Mouse (Mus musculus): ENCODE measurements at regions not wholly inside any gene's neighbourhood (a gene's known extent, or its start where the extent isn't known, plus 50 kb on each side); places are given as distances from the start of the nearest gene placed in this dataset.

DNA sequence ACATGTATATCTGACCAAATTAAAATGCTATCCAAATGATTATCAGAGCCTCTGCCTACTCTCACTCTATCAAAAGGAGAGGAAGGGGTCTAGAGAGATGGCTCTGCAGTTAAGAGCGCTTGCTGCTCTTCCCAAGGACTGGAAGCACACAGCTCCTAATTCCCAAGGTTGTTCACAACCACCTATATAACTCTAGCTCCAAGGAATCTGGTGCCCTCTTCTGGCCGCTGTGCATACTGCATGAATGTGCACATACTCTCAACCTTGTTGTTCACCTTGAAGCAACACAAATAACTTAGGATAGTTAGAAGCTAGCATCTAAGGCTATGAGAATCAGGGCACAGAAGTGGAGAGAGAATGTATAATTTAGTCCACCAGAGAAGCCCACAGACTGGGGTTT lies 86.6 kb upstream of the Paip1 start:
- Histone ChIP-seq H3K4me2 (no peak overlapping the region), H3K9me3 (ENCODE audit: low read depth, low read length) (no peaks in the 10 kb centered on the region), H3K27me3 (ENCODE audit: insufficient read depth, low read length) (no peaks in the 10 kb centered on the region), H3K4me3 (ENCODE audit: low read depth, low read length) (no peak overlapping the region), H3K27ac (ENCODE audit: low read depth) (no peak overlapping the region), H3K4me1 (ENCODE audit: insufficient read depth) (no peaks in the 10 kb centered on the region), H3K9ac (no peak overlapping the region), H3K36me3 (ENCODE audit: insufficient read depth) (peaks cover 3% of the 10 kb centered on the region; the same call in 1 of the 2 replicates)
- DNase-seq (peak; percentile 81), ATAC-seq (ENCODE audit: insufficient read depth) (no peak)
- 35% methylated on average over 2 of the region's 2 CpGs for WGBS
- TF ChIP-seq CTCF (IDR thresholded peaks at IDR 0.05; ENCODE audit: low read depth), result peak; percentile 81

DNA sequence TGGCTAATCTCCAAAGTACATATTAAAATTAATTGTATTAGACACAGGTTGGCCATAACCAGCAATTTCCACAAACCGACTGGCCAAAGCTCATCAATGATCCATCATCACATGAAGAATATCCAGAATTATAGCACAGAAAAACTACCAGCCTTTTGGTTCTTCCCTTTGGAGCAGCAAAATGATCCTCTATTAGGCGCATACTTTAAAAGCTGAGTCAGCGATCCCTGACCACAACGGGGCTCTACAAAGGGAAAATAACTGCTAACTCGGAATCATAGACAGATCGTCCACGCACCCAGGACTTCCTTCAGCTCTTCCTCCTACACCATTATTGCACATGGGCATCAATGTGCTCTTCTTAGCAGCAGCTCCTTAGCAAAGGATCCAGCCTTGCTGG lies 85.6 kb upstream of the Paip1 start:
- Histone ChIP-seq H3K4me2 (no peak overlapping the region), H3K27me3 (ENCODE audit: insufficient read depth, low read length) (no peaks in the 10 kb centered on the region), H3K36me3 (ENCODE audit: insufficient read depth) (no peaks in the 10 kb centered on the region), H3K4me3 (ENCODE audit: low read depth, low read length) (no peak overlapping the region), H3K9me3 (ENCODE audit: low read depth, low read length) (no peaks in the 10 kb centered on the region), H3K27ac (ENCODE audit: low read depth) (no peak overlapping the region), H3K9ac (no peak overlapping the region), H3K4me1 (ENCODE audit: insufficient read depth) (no peaks in the 10 kb centered on the region)
- no peak for ATAC-seq (ENCODE audit: insufficient read depth)
- no peak for DNase-seq
- TF ChIP-seq CTCF (IDR thresholded peaks at IDR 0.05; ENCODE audit: low read depth), result no peak
- WGBS, result 92% methylated on average over 7 of the region's 7 CpGs

DNA sequence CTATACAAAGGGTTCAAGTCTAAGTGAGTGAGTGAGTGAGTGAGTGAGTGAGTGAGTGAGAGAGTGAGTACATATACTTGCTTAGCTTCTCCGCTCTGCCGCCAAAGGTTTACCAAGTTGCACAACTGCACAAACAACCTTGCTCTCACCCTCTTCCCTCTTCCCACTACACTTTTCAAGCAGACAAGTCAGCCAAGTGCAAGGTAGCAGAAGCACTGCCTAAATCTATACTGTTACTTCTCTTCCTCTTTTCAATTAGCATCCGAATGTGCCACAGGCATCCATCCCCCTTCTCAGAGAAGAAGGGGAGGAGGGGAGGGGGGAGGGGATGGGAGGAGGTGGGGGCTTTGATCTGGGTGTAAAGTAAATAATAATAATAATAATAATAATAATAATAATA lies 80.4 kb upstream of the Paip1 start:
- WGBS, result 91% methylated on average over 3 of the region's 3 CpGs
- Histone ChIP-seq H3K4me3 (ENCODE audit: low read depth, low read length) (no peak overlapping the region), H3K27ac (ENCODE audit: low read depth) (no peak overlapping the region), H3K36me3 (ENCODE audit: insufficient read depth) (peaks cover 7% of the 10 kb centered on the region), H3K4me2 (no peak overlapping the region), H3K27me3 (ENCODE audit: insufficient read depth, low read length) (no peaks in the 10 kb centered on the region), H3K9ac (no peak overlapping the region), H3K9me3 (ENCODE audit: low read depth, low read length) (no peaks in the 10 kb centered on the region), H3K4me1 (ENCODE audit: insufficient read depth) (no peaks in the 10 kb centered on the region)
- DNase-seq, result no peak
- ATAC-seq (ENCODE audit: insufficient read depth), result no peak
- TF ChIP-seq CTCF (IDR thresholded peaks at IDR 0.05; ENCODE audit: low read depth), result no peak

DNA sequence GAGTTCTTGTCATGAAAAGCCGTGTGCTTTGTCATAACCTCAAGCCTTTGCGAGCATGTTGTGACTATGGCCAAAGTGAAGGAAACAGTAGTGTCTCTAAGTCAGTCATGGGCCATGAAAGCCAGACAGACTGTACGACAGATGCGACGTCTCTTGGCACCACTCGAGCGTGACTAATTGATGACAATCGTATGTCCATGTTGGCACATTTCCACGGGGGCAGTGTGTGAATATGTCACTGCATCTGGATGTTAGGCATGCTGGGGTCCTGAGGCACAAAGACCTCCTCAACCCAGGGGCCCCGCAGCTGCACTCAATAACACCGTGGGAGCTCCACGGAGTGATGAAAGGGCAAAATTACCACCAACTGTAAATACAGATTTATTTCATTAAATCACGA lies 77.1 kb upstream of the Paip1 start:
- Histone ChIP-seq H3K9ac (no peak overlapping the region), H3K36me3 (ENCODE audit: insufficient read depth) (peaks cover 33% of the 10 kb centered on the region), H3K27ac (ENCODE audit: low read depth) (0 out of 2 replicates have a peak overlapping the region, but pooled peaks have one; percentile 3), H3K4me2 (no peak overlapping the region), H3K4me1 (ENCODE audit: insufficient read depth) (no peaks in the 10 kb centered on the region), H3K27me3 (ENCODE audit: insufficient read depth, low read length) (no peaks in the 10 kb centered on the region), H3K9me3 (ENCODE audit: low read depth, low read length) (no peaks in the 10 kb centered on the region), H3K4me3 (ENCODE audit: low read depth, low read length) (no peak overlapping the region)
- TF ChIP-seq CTCF (IDR thresholded peaks at IDR 0.05; ENCODE audit: low read depth), result no peak
- DNase-seq (peak; percentile 87), ATAC-seq (ENCODE audit: insufficient read depth) (peak; percentile 88)
- WGBS, result 36% methylated on average over 13 of the region's 13 CpGs

DNA sequence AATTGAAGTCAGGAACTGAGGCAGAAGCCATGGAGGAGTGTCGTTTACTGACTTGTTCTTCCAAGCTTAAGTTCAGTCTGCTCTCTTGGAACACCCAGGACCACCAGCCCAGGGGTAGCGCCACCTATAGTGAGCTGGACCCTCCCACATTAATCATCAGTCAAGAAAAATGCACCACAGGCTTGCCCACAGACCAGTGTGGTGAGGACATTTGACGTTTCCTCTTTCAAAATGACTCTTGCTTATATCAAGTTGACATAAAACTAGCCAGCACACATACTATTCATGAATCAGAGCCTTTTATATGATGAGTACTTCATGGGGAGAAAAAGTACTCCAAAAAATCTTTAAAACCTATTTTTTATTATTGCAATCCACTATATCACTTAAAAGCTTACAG lies 69.7 kb upstream of the Paip1 start:
- no peaks in the 10 kb centered on the region for H3K27me3 ChIP-seq (ENCODE audit: insufficient read depth, low read length)
- H3K9me3 ChIP-seq (ENCODE audit: low read depth, low read length), result no peaks in the 10 kb centered on the region
- ATAC-seq (ENCODE audit: insufficient read depth) (no peak), DNase-seq (no peak)
- 72% methylated on average over 3 of the region's 3 CpGs for WGBS
- no peak overlapping the region for H3K9ac ChIP-seq
- H3K36me3 ChIP-seq (ENCODE audit: insufficient read depth), result peaks cover 59% of the 10 kb centered on the region
- no peak for TF ChIP-seq CTCF (IDR thresholded peaks at IDR 0.05; ENCODE audit: low read depth)
- no peak overlapping the region for H3K4me2 ChIP-seq
- no peak overlapping the region for H3K27ac ChIP-seq (ENCODE audit: low read depth)
- H3K4me1 ChIP-seq (ENCODE audit: insufficient read depth), result no peaks in the 10 kb centered on the region
- no peak overlapping the region for H3K4me3 ChIP-seq (ENCODE audit: low read depth, low read length)

DNA sequence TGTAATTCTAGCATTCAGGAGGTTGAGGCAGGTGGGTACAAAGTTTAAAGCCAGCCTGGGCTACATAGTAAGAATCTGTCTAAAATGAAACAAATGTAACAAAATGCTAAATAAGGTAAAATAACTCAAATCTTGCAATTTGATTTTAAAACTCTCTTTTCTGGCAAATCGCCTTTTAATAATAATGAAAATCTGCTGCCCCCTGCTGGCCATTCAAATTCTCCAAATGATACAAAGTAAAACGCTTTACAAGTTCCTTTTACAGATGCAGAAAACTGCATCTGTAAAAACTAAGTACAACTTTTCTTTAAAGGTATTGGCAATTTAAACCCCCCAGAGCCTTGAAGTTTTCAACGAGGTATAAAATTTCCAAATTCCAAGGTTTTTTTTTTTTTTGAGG lies 65.0 kb upstream of the Paip1 start:
- WGBS, result 50% methylated on average over 3 of the region's 3 CpGs
- Histone ChIP-seq H3K9me3 (ENCODE audit: low read depth, low read length) (no peaks in the 10 kb centered on the region), H3K9ac (no peak overlapping the region), H3K4me2 (no peak overlapping the region), H3K36me3 (ENCODE audit: insufficient read depth) (peaks cover 47% of the 10 kb centered on the region), H3K4me3 (ENCODE audit: low read depth, low read length) (no peak overlapping the region), H3K27me3 (ENCODE audit: insufficient read depth, low read length) (no peaks in the 10 kb centered on the region), H3K27ac (ENCODE audit: low read depth) (no peak overlapping the region), H3K4me1 (ENCODE audit: insufficient read depth) (no peaks in the 10 kb centered on the region)
- peak; percentile 93 for DNase-seq
- TF ChIP-seq CTCF (IDR thresholded peaks at IDR 0.05; ENCODE audit: low read depth), result peak; percentile 57
- no peak for ATAC-seq (ENCODE audit: insufficient read depth)

DNA sequence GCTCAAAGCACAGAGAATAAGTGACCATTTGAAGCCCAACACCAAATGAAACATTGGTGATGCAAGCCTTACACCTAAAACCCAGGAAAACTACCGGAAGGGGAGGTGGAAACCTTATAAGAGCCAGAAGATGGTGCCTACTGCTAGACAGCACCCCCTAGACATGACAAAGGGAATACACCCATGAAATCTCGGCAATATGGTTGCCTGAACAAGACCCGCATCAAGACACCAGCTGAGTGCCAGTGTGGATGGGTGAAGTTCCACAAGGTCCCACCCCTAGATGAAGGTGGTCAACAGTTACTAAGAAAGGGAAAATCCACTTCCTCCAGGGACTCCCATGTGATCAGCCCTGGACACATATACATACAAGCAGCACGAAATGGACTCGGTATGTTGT lies 64.2 kb upstream of the Paip1 start:
- no peak for DNase-seq
- no peak overlapping the region for H3K4me2 ChIP-seq
- H3K36me3 ChIP-seq (ENCODE audit: insufficient read depth), result peaks cover 55% of the 10 kb centered on the region

DNA sequence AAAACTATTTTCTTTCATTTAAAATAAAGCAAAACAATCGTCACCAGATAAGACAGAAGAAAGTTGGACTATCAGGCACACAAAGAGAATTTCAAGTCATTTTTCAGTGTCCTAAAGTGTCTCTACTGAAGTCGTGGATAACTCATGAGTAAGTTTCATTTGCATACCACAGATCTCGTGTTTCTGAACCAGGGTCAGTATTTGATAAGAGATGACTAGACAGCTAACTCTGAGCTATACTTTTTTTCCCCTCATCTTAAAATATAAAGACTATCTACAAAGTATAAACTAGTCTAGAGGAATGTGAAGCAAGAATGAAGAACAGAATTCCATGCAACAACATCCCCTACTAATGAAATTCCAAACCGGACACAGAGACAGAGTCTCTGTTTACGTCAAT lies 60.9 kb upstream of the Paip1 start:
- no peak for ATAC-seq (ENCODE audit: insufficient read depth)
- Histone ChIP-seq H3K4me1 (ENCODE audit: insufficient read depth) (no peaks in the 10 kb centered on the region), H3K9me3 (ENCODE audit: low read depth, low read length) (no peaks in the 10 kb centered on the region), H3K4me3 (ENCODE audit: low read depth, low read length) (no peak overlapping the region), H3K27me3 (ENCODE audit: insufficient read depth, low read length) (no peaks in the 10 kb centered on the region), H3K4me2 (no peak overlapping the region), H3K36me3 (ENCODE audit: insufficient read depth) (peaks cover 66% of the 10 kb centered on the region), H3K9ac (no peak overlapping the region), H3K27ac (ENCODE audit: low read depth) (no peak overlapping the region)
- WGBS, result 64% methylated on average over 5 of the region's 5 CpGs
- no peak for DNase-seq
- TF ChIP-seq CTCF (IDR thresholded peaks at IDR 0.05; ENCODE audit: low read depth), result no peak

More for the DNA sequence above, 64.2 kb upstream of the Paip1 start:
- Histone ChIP-seq H3K4me3 (ENCODE audit: low read depth, low read length) (no peak overlapping the region), H3K27ac (ENCODE audit: low read depth) (no peak overlapping the region), H3K4me1 (ENCODE audit: insufficient read depth) (no peaks in the 10 kb centered on the region), H3K9ac (no peak overlapping the region), H3K9me3 (ENCODE audit: low read depth, low read length) (no peaks in the 10 kb centered on the region), H3K27me3 (ENCODE audit: insufficient read depth, low read length) (no peaks in the 10 kb centered on the region)
- TF ChIP-seq CTCF (IDR thresholded peaks at IDR 0.05; ENCODE audit: low read depth), result no peak
- WGBS, result 82% methylated on average over 5 of the region's 5 CpGs
- ATAC-seq (ENCODE audit: insufficient read depth), result no peak

All from lung, embryonic 14.5 days (tissue).